Mouse (Mus musculus) heart, embryonic 11.5 days (tissue): ENCODE measurements around the gene Rnf222. TPM values are rescaled to one million over a fixed set of nuclear protein-coding genes. Genes with fewer than 3 reads are reported as not detected.

Source experiments
- ATAC-seq: fragments of 200-750 bp; cut with Nextera tagmentation; replicated peaks from 2 replicates; pipeline ENCODE4 v1.8.0; 2017; ENCODE audit warnings: moderate library complexity; ENCODE audit not compliant: insufficient number of reproducible peaks, low FRiP score, low TSS enrichment
- H3K27ac ChIP-seq: fragments of 300-500 bp; sonication (generic); 2 replicates; pipeline ENCODE4 v1.5.1; 2014; ENCODE audit warnings: mild to moderate bottlenecking, low read depth, low read length
- H3K27me3 ChIP-seq: fragments of 300-500 bp; sonication (generic); 2 replicates; pipeline ENCODE4 v1.6.1; 2014; ENCODE audit warnings: mild to moderate bottlenecking, low read length, mixed read lengths; ENCODE audit not compliant: control insufficient read depth, insufficient read depth
- H3K36me3 ChIP-seq: fragments of 300-500 bp; sonication (generic); 2 replicates; pipeline ENCODE4 v1.6.1; 2014; ENCODE audit warnings: mild to moderate bottlenecking, low read length, moderate library complexity, mixed read lengths; ENCODE audit not compliant: control insufficient read depth, insufficient read depth
- H3K4me1 ChIP-seq: fragments of 300-500 bp; sonication (generic); 2 replicates; pipeline ENCODE4 v1.6.1; 2014; ENCODE audit warnings: low read length; ENCODE audit not compliant: control insufficient read depth, insufficient read depth
- H3K4me2 ChIP-seq: fragments of 300-500 bp; sonication (generic); 2 replicates; pipeline ENCODE4 v1.6.1; 2014; ENCODE audit warnings: mild to moderate bottlenecking, moderate library complexity
- H3K4me3 ChIP-seq: fragments of 300-500 bp; sonication (generic); 2 replicates; pipeline ENCODE4 v1.5.1; 2014; ENCODE audit warnings: low read depth, low read length
- H3K9ac ChIP-seq: fragments of 300-500 bp; sonication (generic); 2 replicates; pipeline ENCODE4 v1.6.1; 2014; ENCODE audit warnings: mild to moderate bottlenecking, low read depth, low read length, moderate library complexity
- H3K9me3 ChIP-seq: fragments of 300-500 bp; sonication (generic); replicated peaks from 2 replicates; pipeline ENCODE4 v1.6.1; 2016; ENCODE audit warnings: low read length; ENCODE audit not compliant: control insufficient read depth
- WGBS: fragments of 180-500 bp; shearing (Covaris S2); extraction: QIAGEN DNeasy Blood & Tissue Kit; methylation state at CpG from one replicate; pipeline ENCODE4 v1.1.7; 2014; ENCODE audit not compliant: insufficient replicate concordance; 5-methylcytosine and 5-hydroxymethylcytosine counted together
- polyA plus RNA-seq: library from polyadenylated mRNA; unstranded; fragments of >200 nt; fragmentation: Nextera tagmentation; extraction: Ambion mirVana; gene quantifications from 2 replicates; pipeline ENCODE4 v1.2.1, GENCODE M21; 2014

The Rnf222 gene
- polyA plus RNA-seq, 1 experiment from 2014 or later = 0.11 TPM

GRCm38 (mm10) chr11:68893911-68894464 is 5.6 kb downstream of the Rnf222 start:
- Histone ChIP-seq H3K36me3 (no peaks in the 10 kb centered on the region), H3K4me3 (no peak overlapping the region), H3K9me3 (no peaks in the 10 kb centered on the region), H3K4me2 (no peak overlapping the region), H3K9ac (peak overlapping the region; percentile 39; the same call in 1 of the 2 replicates), H3K4me1 (peaks cover 7% of the 10 kb centered on the region; the same call in 1 of the 2 replicates), H3K27me3 (no peaks in the 10 kb centered on the region; the same call in 1 of the 2 replicates), H3K27ac (no peak overlapping the region)
- ATAC-seq = no peak
- 69% methylated on average over 12 of the region's 12 CpGs for WGBS

- Histone ChIP-seq H3K27me3 (peaks cover 2% of the 10 kb centered on the region; the same call in 1 of the 2 replicates), H3K4me3 (no peak overlapping the region), H3K36me3 (no peaks in the 10 kb centered on the region), H3K4me2 (no peak overlapping the region), H3K27ac (no peak overlapping the region), H3K9me3 (no peaks in the 10 kb centered on the region), H3K4me1 (peaks cover 10% of the 10 kb centered on the region; the same call in 1 of the 2 replicates), H3K9ac (no peak overlapping the region)
- 83% methylated on average over 5 of the region's 5 CpGs for WGBS
- ATAC-seq = no peak
These were observed 7.9 kb downstream of the Rnf222 start for GRCm38 (mm10) chr11:68896247-68896646.

GRCm38 (mm10) chr11:68897120-68897519 is 8.8 kb downstream of the Rnf222 start:
- Histone ChIP-seq H3K4me2 (no peak overlapping the region), H3K27ac (no peak overlapping the region), H3K4me3 (no peak overlapping the region), H3K36me3 (no peaks in the 10 kb centered on the region), H3K9ac (no peak overlapping the region), H3K4me1 (peaks cover 7% of the 10 kb centered on the region; the same call in 1 of the 2 replicates), H3K9me3 (no peaks in the 10 kb centered on the region), H3K27me3 (peaks cover 2% of the 10 kb centered on the region; the same call in 1 of the 2 replicates)
- 36% methylated on average over 4 of the region's 4 CpGs for WGBS
- no peak for ATAC-seq

- WGBS = 67% methylated on average over 6 of the region's 6 CpGs
- H3K9me3 ChIP-seq = no peaks in the 10 kb centered on the region
- H3K9ac ChIP-seq = no peak overlapping the region
- H3K27me3 ChIP-seq = peaks cover 2% of the 10 kb centered on the region; the same call in 1 of the 2 replicates
- peaks cover 9% of the 10 kb centered on the region; the same call in 1 of the 2 replicates for H3K4me1 ChIP-seq
- no peak for ATAC-seq
- peaks cover under 1% of the 10 kb centered on the region; the same call in 1 of the 2 replicates for H3K36me3 ChIP-seq
- no peak overlapping the region for H3K4me3 ChIP-seq
- H3K27ac ChIP-seq = no peak overlapping the region
- no peak overlapping the region for H3K4me2 ChIP-seq
These were observed 9.5 kb downstream of the Rnf222 start for GRCm38 (mm10) chr11:68897838-68898237.

GRCm38 (mm10) chr11:68898790-68899189 is 10.4 kb downstream of the Rnf222 start:
- Histone ChIP-seq H3K4me2 (no peak overlapping the region), H3K9ac (no peak overlapping the region), H3K4me3 (no peak overlapping the region), H3K27me3 (0 out of 2 replicates have a peak, but pooled peaks cover 2% of the 10 kb centered on the region), H3K4me1 (peaks cover 7% of the 10 kb centered on the region; the same call in 1 of the 2 replicates), H3K27ac (no peak overlapping the region), H3K9me3 (no peaks in the 10 kb centered on the region), H3K36me3 (peaks cover 10% of the 10 kb centered on the region)
- no peak for ATAC-seq
- 65% methylated on average over 6 of the region's 6 CpGs for WGBS

GRCm38 (mm10) chr11:68899815-68900214 is 11.5 kb downstream of the Rnf222 start:
- Histone ChIP-seq H3K27ac (no peak overlapping the region), H3K4me1 (peaks cover 7% of the 10 kb centered on the region; the same call in 1 of the 2 replicates), H3K36me3 (peaks cover 15% of the 10 kb centered on the region), H3K4me2 (no peak overlapping the region), H3K4me3 (no peak overlapping the region), H3K9me3 (no peaks in the 10 kb centered on the region), H3K9ac (no peak overlapping the region), H3K27me3 (0 out of 2 replicates have a peak, but pooled peaks cover 2% of the 10 kb centered on the region)
- ATAC-seq = no peak
- 83% methylated on average over 8 of the region's 8 CpGs for WGBS

- peak overlapping the region; percentile 93 for H3K4me3 ChIP-seq
- ATAC-seq = 0 out of 2 replicates have a peak, but pooled peaks have one; percentile 40
- no peak overlapping the region for H3K27ac ChIP-seq
- H3K9ac ChIP-seq = peak overlapping the region; percentile 67
- H3K9me3 ChIP-seq = no peaks in the 10 kb centered on the region
- H3K4me1 ChIP-seq = peaks cover 7% of the 10 kb centered on the region; the same call in 1 of the 2 replicates
- peak overlapping the region; percentile 68 for H3K4me2 ChIP-seq
- WGBS = 22% methylated on average over 31 of the region's 31 CpGs
- H3K36me3 ChIP-seq = peaks cover 21% of the 10 kb centered on the region
- H3K27me3 ChIP-seq = 0 out of 2 replicates have a peak, but pooled peaks cover 2% of the 10 kb centered on the region
These were observed 12.4 kb downstream of the Rnf222 start for GRCm38 (mm10) chr11:68900519-68901350.

GRCm38 (mm10) chr11:68901351-68902046 is 13.1 kb downstream of the Rnf222 start, which contains the start of gene Rpl26:
TSS of gene Rpl26 (plus strand) at chr11:68901583.
- Histone ChIP-seq H3K27ac (peak within 1 kb of the TSS; percentile 87), H3K4me1 (peaks cover 7% of the 10 kb centered on the region; the same call in 1 of the 2 replicates), H3K9me3 (no peaks in the 10 kb centered on the region), H3K4me3 (peak within 1 kb of the TSS; percentile 93), H3K27me3 (0 out of 2 replicates have a peak, but pooled peaks cover 2% of the 10 kb centered on the region), H3K4me2 (peak within 1 kb of the TSS; percentile 82), H3K36me3 (peaks cover 26% of the 10 kb centered on the region), H3K9ac (peak within 1 kb of the TSS; percentile 99)
- under 1% methylated on average over 52 of the region's 52 CpGs for WGBS
- ATAC-seq = peak; percentile 76
